Mouse (Mus musculus) splenic B cell, adult 2 months (primary cell): ENCODE results near the gene Ereg.

Source experiments
- DNase-seq: peaks from one replicate; pipeline ENCODE4 v3.0.0-alpha.2; 2011; ENCODE audit warnings: low read depth, low spot score
- H3K27me3 ChIP-seq: 2 replicates; pipeline ENCODE4 v1.6.1; 2012; ENCODE audit warnings: mild to moderate bottlenecking, low read length, moderate library complexity, mixed read lengths; ENCODE audit not compliant: control insufficient read depth, poor library complexity, insufficient read depth, severe bottlenecking
- H3K36me3 ChIP-seq: 2 replicates; pipeline ENCODE4 v1.6.1; 2012; ENCODE audit warnings: mild to moderate bottlenecking, low read length, moderate library complexity, mixed read lengths; ENCODE audit not compliant: control insufficient read depth, poor library complexity, insufficient read depth, severe bottlenecking

Gene Ereg

DNA sequence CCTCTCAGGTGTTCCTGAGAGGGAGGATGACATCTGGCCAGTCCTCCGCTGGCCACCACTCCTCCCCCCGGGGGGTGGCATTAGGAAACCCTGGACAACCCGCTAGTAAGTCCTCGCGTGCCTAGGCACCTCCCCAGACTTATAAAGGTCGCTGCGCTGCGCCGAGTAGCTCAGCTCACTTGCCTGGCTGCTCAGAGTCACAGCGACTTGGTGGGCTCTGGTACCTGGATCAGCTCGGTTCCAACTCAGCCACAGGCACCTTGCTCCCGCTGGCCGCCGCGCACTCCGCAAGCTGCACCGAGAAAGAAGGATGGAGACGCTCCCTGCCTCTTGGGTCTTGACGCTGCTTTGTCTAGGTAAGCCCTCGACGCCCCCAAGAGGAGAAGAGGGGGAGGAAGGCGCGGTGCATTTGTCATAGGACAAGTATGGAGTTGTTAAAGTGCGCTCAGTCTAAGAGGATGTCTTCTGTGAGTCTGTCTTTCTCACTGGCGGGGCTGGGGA is at the start of gene Ereg:
Ereg (plus strand) TSS at position 173 of the 501 bp plus-strand sequence.
- no peak for DNase-seq
- Histone ChIP-seq H3K36me3 (no peaks in the 10 kb centered on the region), H3K27me3 (no peaks in the 10 kb centered on the region)

DNA sequence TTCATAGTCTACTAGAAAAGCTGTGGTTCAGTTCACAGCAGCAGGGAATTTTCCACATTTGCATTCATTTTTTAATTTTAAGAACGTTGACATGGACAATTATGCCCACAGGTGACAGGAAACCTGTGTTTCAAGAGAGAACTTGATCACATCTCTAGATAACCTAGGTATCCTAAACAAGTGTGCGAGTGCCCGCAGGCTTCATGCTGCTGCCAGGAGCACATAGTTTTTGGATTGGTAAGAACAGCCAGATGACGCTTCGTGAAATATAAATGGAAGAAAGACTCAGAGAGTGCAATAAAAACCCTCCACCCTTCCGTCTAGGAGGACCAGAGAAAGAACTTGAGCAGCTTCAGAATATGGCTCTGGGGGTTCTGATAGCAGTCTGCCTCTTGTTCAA is 47.3 kb upstream of the Ereg start, which contains the start of gene Epgn:
Epgn (plus strand) TSS at position 301 of the 400 bp plus-strand sequence.
- no peaks in the 10 kb centered on the region for H3K36me3 ChIP-seq
- H3K27me3 ChIP-seq, result no peaks in the 10 kb centered on the region
- DNase-seq, result no peak

DNA sequence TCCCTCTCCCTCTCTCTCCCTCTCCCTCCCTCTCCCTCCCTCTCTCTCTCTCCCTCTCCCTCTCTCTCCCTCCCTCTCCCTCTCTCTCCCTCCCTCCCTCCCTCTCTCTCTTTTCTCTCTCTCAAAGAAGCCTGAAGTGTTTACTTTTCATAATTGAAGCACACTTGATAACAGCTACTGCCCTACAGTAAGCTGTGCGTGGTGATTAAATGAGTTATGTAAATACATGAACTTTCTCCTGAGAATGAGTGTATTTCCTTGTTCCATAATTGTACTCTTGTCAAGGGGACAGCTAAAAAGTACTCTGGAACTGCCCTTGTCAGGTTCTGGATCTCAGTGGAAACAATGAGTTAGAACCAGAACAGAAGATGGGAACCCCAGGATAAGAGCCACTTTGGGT is 46.6 kb upstream of the Ereg start:
- H3K27me3 ChIP-seq, result no peaks in the 10 kb centered on the region
- no peaks in the 10 kb centered on the region for H3K36me3 ChIP-seq
- DNase-seq, result no peak

DNA sequence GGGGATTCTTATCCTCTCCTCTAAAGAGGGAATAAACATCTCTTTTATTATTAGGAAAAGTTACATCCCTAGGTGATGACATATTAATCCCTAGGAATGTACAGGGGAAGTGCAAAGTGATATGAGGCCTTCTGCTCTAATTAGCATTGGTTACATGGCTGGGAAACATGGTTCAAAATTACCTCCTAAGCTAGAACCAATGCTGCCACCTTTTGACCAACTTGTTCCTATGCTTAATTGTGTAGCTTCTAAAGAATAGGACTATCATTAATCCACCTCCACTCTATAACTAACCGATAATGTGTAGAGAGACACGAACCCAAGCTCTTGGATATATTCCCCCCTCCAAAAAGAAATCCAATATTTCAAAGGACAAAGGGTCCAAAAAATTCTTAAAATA is 43.8 kb upstream of the Ereg start:
- no peaks in the 10 kb centered on the region for H3K36me3 ChIP-seq
- no peak for DNase-seq
- H3K27me3 ChIP-seq, result no peaks in the 10 kb centered on the region

DNA sequence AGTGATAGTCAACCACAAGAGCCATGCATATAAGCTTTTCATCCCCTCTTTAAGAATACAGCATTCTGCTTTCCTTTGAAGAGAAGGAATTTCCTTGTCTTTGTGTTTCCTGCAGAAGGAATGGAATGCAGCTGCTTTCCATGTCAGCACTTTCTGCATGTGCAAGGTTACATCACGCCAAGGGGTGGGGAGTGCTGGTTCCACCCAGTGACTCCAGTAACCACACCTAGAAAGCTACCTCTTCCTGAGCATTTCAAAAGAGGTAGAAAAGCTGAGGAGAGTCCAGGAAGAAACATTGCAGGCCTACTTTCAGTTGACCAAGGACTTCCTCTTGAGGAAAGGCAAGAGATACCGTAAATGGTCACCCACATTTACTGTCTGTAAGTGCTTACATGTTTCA is 39.1 kb upstream of the Ereg start:
- no peak for DNase-seq
- no peaks in the 10 kb centered on the region for H3K36me3 ChIP-seq
- H3K27me3 ChIP-seq, result no peaks in the 10 kb centered on the region

DNA sequence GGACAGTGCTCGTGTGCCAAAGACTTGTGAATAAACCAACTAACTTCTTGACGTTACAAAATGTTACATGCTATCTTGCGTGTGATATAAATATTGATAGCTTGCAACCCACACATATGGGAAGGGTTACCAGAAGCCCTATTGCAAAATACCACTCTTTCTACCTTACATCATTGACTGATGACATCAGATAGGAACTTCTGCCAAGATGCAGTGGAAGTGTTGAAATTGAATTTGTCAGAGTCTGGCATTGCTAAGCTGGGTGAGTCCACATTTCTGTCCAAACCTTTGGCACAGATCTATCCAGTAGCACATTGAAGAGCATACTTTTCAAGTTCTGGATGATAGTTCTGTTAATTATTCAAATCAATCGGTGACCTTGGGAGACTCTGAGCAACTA is 37.8 kb upstream of the Ereg start:
- DNase-seq, result no peak
- H3K27me3 ChIP-seq, result no peaks in the 10 kb centered on the region
- H3K36me3 ChIP-seq, result no peaks in the 10 kb centered on the region

DNA sequence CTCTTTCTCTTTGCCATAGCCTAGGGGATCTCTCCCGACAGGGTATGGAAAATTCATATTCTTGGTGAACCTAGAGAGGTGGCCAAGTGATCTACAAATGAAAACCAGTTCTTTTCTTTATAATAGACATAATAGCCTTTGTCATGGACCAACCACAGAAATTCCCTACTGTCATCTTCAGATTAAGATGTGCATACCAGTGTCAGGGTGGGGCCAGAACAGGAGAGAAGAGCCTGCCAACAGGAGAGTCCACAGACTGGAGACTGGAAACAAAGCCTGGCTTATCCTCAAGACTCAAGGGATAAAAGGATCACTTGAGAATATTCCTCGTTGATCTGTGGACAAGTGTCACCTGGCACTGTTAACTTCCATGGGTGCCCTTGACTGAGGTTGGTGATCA is 36.7 kb upstream of the Ereg start:
- no peaks in the 10 kb centered on the region for H3K36me3 ChIP-seq
- no peak for DNase-seq
- H3K27me3 ChIP-seq, result no peaks in the 10 kb centered on the region

DNA sequence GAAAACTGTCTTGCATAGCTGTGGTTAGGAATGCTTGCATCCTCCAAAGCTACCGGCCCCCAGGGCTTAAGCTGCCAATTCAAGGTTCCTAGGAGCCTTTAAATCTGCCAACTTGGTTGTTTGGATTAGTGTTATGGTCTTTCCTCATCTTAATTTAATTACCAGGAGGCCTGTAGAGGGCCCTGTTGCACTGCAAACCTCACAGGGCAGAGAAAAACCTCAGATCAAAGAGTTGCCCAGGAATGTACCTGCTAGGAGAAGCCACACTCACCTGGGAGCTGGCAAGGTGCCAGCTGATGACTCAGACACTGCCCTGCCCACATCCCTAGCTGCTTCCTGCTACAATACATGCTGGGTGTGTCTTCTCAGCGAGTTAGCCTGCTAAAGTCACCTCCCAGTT is 35.9 kb upstream of the Ereg start:
- Histone ChIP-seq H3K36me3 (no peaks in the 10 kb centered on the region), H3K27me3 (no peaks in the 10 kb centered on the region)
- DNase-seq, result no peak

DNA sequence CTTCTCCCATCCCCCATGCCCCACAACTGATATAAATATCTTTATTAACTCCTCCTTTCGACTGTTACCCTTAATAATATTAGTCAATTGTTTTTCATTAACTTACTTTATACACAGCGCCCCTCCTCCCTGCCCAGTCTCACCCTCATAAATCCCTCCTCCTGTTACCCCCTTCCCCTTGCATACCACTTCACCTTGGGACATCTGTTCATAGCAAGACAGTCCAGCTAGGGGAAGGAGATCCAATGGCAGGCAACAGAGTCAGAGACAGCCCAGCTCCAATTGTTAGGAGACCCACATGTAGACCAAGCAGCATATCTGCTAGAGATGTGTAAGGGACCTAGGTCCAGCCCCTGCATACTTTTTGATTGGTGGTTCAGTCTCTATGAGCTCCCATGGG is 35.5 kb upstream of the Ereg start:
- Histone ChIP-seq H3K27me3 (no peaks in the 10 kb centered on the region), H3K36me3 (no peaks in the 10 kb centered on the region)
- no peak for DNase-seq

DNA sequence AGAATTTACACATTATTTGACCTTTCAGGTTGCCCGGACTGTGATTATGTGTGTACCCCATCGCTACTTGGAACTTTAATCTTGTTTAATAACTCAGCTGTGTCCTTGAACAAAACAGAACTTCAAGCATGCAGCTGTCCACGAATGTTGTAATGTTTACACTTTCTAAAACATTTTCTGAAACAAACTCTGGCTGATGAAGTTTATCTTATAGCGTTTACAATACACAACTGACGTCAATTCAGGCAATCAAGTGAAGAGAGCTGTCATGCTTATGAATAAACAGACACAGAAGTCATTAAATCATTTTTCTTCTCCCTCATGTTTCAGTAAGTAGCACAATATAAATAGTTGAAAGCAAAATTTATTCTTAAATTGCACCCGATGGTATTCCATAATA is 26.4 kb upstream of the Ereg start:
- Histone ChIP-seq H3K27me3 (no peaks in the 10 kb centered on the region), H3K36me3 (no peaks in the 10 kb centered on the region)
- DNase-seq, result no peak

DNA sequence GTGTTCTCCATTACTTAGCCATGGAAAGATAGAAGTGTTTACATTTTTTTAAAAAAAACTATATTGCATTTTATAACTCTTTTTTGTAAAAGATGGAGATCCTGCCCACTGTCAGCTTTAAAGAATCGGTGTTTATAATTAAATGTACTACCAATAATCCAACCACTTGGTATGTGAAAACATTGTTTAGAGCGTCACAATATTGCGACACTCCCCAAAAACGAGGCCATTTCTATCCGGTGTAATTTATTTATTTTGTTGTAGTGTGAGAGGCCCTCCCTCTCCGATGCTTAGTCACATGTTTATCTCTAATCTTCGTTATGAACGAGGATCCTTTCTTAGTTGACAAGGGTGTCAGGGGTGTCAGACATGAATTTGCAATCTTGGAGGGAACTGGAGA is 26.0 kb upstream of the Ereg start:
- Histone ChIP-seq H3K27me3 (no peaks in the 10 kb centered on the region), H3K36me3 (no peaks in the 10 kb centered on the region)
- no peak for DNase-seq

DNA sequence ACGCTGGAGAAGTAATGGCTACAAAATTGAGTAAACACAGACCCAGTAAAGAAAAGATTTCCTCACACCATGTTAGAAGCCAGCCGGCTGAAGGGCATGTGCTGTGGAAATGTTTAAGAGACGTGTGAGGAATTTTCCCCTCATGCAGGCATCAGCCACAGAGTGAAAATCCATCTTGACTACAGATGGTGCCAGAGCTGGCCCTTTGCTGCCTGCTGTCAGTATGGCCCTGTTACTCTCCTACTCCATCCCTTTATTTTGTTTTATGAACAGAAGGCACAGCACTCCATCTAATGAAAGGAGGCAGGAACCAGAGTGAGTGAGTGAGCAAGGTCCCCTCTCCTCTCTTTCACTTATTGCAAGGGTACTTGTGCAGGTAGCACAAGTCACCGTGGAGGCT is 2.1 kb upstream of the Ereg start:
- H3K27me3 ChIP-seq, result no peaks in the 10 kb centered on the region
- H3K36me3 ChIP-seq, result no peaks in the 10 kb centered on the region
- no peak for DNase-seq

DNA sequence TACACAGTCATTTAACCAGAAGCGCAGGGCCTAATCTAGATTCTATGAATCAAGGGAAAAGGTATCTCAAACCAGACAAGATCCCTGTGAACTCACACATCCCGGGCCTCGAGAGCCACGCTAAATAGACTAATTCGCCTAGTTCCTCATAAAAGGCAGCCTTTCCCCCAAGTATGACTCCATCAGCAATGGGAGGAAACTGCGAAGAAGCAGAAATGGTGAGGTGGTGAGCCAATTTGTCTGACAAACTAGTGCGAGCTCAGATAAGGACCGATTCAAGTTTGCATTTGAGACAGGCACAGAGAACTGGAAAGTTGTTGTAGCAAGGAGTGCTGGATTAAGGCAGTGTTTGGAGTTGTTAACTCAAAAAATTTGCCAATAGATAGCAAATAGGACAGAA is 796 bp upstream of the Ereg start:
- Histone ChIP-seq H3K27me3 (no peaks in the 10 kb centered on the region), H3K36me3 (no peaks in the 10 kb centered on the region)
- DNase-seq, result no peak

DNA sequence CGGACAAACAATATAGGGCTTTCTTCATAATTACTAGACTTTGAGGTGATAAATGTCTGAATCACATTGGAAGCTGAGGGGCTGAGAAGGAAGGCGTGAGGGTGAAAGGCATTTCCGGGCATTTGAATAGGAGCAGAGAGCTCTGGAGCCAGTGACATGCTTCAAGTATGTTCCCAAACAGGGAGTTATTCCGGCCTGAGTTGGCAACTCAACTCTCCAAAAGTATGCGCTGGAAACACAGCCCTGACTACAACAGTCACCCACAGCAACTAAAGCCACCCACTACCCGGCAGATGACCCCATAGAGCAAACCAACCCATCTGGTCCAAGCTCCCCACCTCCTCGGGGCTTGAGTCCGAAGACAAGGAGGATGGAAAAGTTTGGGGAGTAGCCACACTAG is 396 bp upstream of the Ereg start:
- no peaks in the 10 kb centered on the region for H3K27me3 ChIP-seq
- no peaks in the 10 kb centered on the region for H3K36me3 ChIP-seq
- DNase-seq, result no peak

DNA sequence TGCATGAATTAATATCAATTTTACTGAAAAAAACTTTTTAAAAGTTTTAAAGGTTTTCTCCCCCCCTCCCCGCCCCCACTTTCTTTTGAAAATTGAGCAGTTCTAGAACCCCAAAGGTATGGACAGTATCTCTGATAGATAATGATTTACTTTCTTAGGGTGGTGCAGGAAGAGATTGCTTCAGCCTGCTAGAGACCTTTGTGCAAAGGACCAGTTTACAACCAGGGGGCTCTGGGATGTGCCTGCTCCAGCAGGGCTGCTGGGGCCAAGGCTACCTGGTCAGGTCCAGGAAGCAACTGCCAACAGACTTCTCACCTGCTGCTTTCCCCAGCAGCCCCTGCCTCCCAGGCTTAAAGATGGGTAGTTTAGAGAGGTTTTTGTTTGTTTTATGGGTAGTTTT is 599 bp downstream of the Ereg start:
- H3K36me3 ChIP-seq, result no peaks in the 10 kb centered on the region
- H3K27me3 ChIP-seq, result no peaks in the 10 kb centered on the region
- no peak for DNase-seq

DNA sequence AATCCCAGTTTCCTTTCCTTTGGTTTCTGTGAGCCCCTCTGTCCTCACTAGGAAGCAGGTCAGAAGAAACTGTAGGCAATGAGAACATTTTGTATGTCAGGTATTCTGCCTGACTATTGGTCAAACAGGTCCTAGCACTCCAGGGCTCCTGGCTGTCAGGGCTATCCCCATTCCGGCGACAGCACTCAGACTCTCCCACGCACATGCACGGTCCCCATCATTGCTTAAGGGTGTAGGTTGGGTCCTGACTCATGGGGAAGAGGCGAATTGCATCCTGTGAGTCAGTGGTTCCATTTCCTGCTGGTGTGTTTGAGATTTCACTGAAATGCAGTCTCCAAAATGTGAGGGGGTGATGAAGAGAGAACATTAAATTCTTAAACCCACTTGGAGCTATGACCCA is 8.6 kb downstream of the Ereg start:
- DNase-seq, result no peak
- Histone ChIP-seq H3K36me3 (no peaks in the 10 kb centered on the region), H3K27me3 (no peaks in the 10 kb centered on the region)
